In genomic region chr6:146685781-146686308, GRCm38 (mm10) we compare ENCODE assay signal across 9 mouse cellular contexts. TPM values are rescaled to one million over a fixed set of nuclear protein-coding genes. Genes with fewer than 3 reads are reported as not detected.
DNase-seq lines count a peak whose midpoint lies in the region; ATAC-seq and TF ChIP-seq lines count a peak whose summit lies in the region.
"Had no signal": no experiment of that assay in that cellular context is flagged by ENCODE, and none has a peak within 500 bp of the region (broad histone marks: within the 10 kb centered on the region; RNA-seq: fewer than 3 reads in every experiment).

No protein-coding gene starts in this region.

- peak; percentile 72 for ATAC-seq in erythroblast, adult 5-6 weeks (replicated peaks; ENCODE audit: low FRiP score, poor library complexity, severe bottlenecking)
- ATAC-seq in hindbrain, embryonic 14.5 days (ENCODE audit: low FRiP score) = no peak

- peak; percentile 11 for DNase-seq in embryo, embryonic 10 days (ENCODE audit: low spot score)
- DNase-seq in embryo, embryonic 10.5 days (ENCODE audit: low spot score) = no peak
- peak; percentile 75 for DNase-seq in heart, postnatal 25 days (ENCODE audit: low spot score)
- DNase-seq in lung, postnatal 14 days = peak; percentile 74
- DNase-seq in thymus, postnatal 10 days (ENCODE audit: low spot score in 2 of 2) = peak; percentile 13 to 56
- no peak for DNase-seq in hindbrain, embryonic 14.5 days (ENCODE audit: low spot score)

- H3K4me2 ChIP-seq in hindbrain, embryonic 14.5 days (replicated peaks) = no peak overlapping the region
- H3K4me2 ChIP-seq: neural tube, embryonic 12.5 days had no signal

- H3K4me3 ChIP-seq in E14TG2a.4 (replicated peaks; ENCODE audit: low read length) = no peak overlapping the region
- no peak overlapping the region for H3K4me3 ChIP-seq in hindbrain, embryonic 14.5 days (replicated peaks; ENCODE audit: low read length)
- H3K4me3 ChIP-seq: neural tube, embryonic 12.5 days had no signal

- 82% methylated on average over 17 of the region's 17 CpGs for WGBS in hindbrain, embryonic 14.5 days

- H3K9ac ChIP-seq in hindbrain, embryonic 14.5 days = no peak overlapping the region
- H3K9ac ChIP-seq: neural tube, embryonic 12.5 days had no signal

- H3K36me3 ChIP-seq in E14TG2a.4 (ENCODE audit: insufficient read depth, low read length) = no peaks in the 10 kb centered on the region
- H3K36me3 ChIP-seq in hindbrain, embryonic 14.5 days (replicated peaks; ENCODE audit: control insufficient read depth, insufficient read depth) = no peaks in the 10 kb centered on the region
- H3K36me3 ChIP-seq: neural tube, embryonic 12.5 days had no signal

- peaks cover 8% of the 10 kb centered on the region for H3K4me1 ChIP-seq in E14TG2a.4 (replicated peaks; ENCODE audit: low read depth, low read length)
- H3K4me1 ChIP-seq in hindbrain, embryonic 14.5 days (replicated peaks; ENCODE audit: control insufficient read depth, insufficient read depth, low read length) = no peaks in the 10 kb centered on the region
- H3K4me1 ChIP-seq: neural tube, embryonic 12.5 days had no signal

- H3K9me3 ChIP-seq in E14TG2a.4 (ENCODE audit: low read length) = 0 out of 2 replicates have a peak, but pooled peaks cover 6% of the 10 kb centered on the region
- H3K9me3 ChIP-seq in hindbrain, embryonic 14.5 days (ENCODE audit: control insufficient read depth, low read length) = no peaks in the 10 kb centered on the region
- H3K9me3 ChIP-seq: neural tube, embryonic 12.5 days had no signal

- intact Hi-C loops in heart, postnatal 25 days (cut with DNase I) = loop anchor here (1.0 to 5.0 kb wide), 4 partner anchors 15 to 76 kb away; no protein-coding TSS in a partner anchor

- H3K27me3 ChIP-seq in E14TG2a.4 (ENCODE audit: insufficient read depth, low read length) = no peaks in the 10 kb centered on the region
- H3K27me3 ChIP-seq in hindbrain, embryonic 14.5 days (ENCODE audit: control insufficient read depth, insufficient read depth, low read length) = no peaks in the 10 kb centered on the region
- H3K27me3 ChIP-seq: neural tube, embryonic 12.5 days had no signal

- no peak overlapping the region for H3K27ac ChIP-seq in hindbrain, embryonic 14.5 days
- H3K27ac ChIP-seq: neural tube, embryonic 12.5 days had no signal

- 0 out of 2 replicates have a peak, but pooled peaks have one; percentile 14 for TF ChIP-seq CTCF in E14TG2a.4 (conservative IDR thresholded peaks at IDR 0.05; ENCODE audit: low read length)

RNA-seq across cellular contexts. Expression of gene Stk38l, which starts 39.0 kb away (rescaled TPM):
- 0.58 and 1.0 TPM in 2 replicates for total RNA-seq in erythroblast, adult 5-6 weeks (2015; ENCODE audit: low replicate concordance)
- 1.4 and 6.8 TPM in 2 replicates for total RNA-seq in erythroblast, adult 5-6 weeks (2017; ENCODE audit: low replicate concordance)
- total RNA-seq in heart, postnatal 25 days (2021) = 10 to 100 TPM; 12.6 to 14.6 TPM
- polyA plus RNA-seq in hindbrain, embryonic 14.5 days (2014; fragmentation: Nextera tagmentation; extraction: Ambion mirVana) = 15.6 and 15.9 TPM in 2 replicates

RNA-seq across cellular contexts. Expression of gene Tm7sf3, which starts 43.2 kb away (rescaled TPM):
- total RNA-seq in erythroblast, adult 5-6 weeks (2015; ENCODE audit: low replicate concordance) = 18.6 and 27.8 TPM in 2 replicates
- 33.0 TPM in 2 replicates for total RNA-seq in erythroblast, adult 5-6 weeks (2017; ENCODE audit: low replicate concordance)
- total RNA-seq in heart, postnatal 25 days (2021) = 10 to 100 TPM; 14.8 to 16.2 TPM
- 32.9 and 33.4 TPM in 2 replicates for polyA plus RNA-seq in hindbrain, embryonic 14.5 days (2014; fragmentation: Nextera tagmentation; extraction: Ambion mirVana)

RNA-seq across cellular contexts. Expression of gene Med21, which starts 43.5 kb away (rescaled TPM):
- 59.4 and 67.9 TPM in 2 replicates for total RNA-seq in erythroblast, adult 5-6 weeks (2015; ENCODE audit: low replicate concordance)
- total RNA-seq in erythroblast, adult 5-6 weeks (2017; ENCODE audit: low replicate concordance) = 55.9 and 96.7 TPM in 2 replicates
- total RNA-seq in heart, postnatal 25 days (2021) = 10 to 100 TPM; 46.8 to 52.4 TPM
- 108 and 112 TPM in 2 replicates for polyA plus RNA-seq in hindbrain, embryonic 14.5 days (2014; fragmentation: Nextera tagmentation; extraction: Ambion mirVana)

Comparison
In these comparisons a context has a peak if more than half of its experiments do, and no peak if none do; other contexts are left out.
1. DNase-seq: peak in embryo, embryonic 10 days (single experiment), heart, postnatal 25 days (single experiment), lung, postnatal 14 days (single experiment) and thymus, postnatal 10 days (2 of 2); none in embryo, embryonic 10.5 days (single experiment) and hindbrain, embryonic 14.5 days (single experiment).